Mouse (Mus musculus): Measurements from ENCODE around the gene Btg4. TPM values are rescaled to one million over a fixed set of nuclear protein-coding genes. Genes with fewer than 3 reads are reported as not detected.

The Btg4 gene
- total RNA-seq, 2 experiments from 2014 or later, result not detected

DNA sequence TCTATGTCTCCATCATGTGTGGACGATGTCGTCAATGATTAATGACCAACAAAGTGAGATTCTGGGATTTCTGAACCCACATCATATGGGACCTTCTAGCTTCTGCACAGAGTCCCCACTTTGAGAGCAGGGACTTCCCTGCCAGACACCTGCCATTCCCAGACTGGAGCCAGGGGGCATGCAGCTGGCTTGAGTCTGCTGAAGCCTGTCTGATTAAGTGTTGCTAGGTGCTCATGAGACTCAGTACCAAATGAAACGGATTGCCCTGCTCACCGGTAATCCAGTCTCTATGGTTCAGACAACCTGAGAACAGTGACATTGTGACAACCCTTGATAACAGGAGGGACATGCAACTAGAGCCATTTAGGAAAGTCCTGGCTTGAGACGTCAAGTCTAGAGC lies 103.3 kb downstream of the Btg4 start:
- no peak for DNase-seq (ENCODE audit: low spot score in 2 of 2)

DNA sequence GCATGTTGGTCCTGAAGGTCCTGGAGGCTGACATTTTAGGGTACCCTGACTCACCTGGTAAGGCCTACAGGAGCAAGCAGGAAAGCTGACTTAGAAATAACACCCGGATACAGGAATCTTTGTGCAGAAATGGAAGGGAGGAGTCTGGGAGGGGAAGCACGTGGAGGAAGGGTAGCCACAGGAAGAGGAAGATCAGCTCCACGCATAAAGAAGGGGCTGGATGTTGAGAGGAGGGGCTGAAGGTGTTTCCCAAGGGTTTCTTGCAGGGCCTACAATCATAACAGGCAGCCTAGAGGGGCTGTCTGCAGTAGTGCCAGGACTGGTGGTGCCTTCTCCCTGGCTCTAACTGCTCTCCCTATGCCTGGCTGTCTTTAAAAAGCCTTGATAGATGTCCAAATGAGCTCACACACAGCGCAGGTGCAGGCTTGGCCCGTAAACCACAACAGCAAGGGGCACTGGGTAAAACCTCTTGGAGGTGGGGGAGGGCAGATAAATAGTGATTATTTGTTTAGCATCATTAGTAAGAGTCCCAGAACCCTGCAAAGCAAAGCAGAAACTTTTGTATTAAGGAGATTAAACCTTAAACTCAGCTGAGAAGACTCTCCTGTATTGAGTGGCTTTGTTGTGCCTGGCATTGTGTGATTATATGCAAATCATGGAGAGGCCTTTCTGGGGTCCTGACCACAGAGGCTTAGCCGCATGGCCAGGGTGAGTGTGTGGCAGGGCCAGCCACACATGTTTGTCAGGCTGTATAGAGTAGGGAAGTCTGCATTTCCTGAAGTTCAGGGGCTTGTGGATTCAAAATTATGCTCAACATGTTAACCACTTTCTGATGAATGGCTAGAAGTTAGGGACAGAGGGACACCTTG lies 104.8 kb downstream of the Btg4 start, which contains the start of gene Gm32742:
Gene Gm32742 (minus strand): TSS at position 206 of the 869 bp plus-strand sequence.
- DNase-seq (ENCODE audit: low spot score in 2 of 2), result no peak

DNA sequence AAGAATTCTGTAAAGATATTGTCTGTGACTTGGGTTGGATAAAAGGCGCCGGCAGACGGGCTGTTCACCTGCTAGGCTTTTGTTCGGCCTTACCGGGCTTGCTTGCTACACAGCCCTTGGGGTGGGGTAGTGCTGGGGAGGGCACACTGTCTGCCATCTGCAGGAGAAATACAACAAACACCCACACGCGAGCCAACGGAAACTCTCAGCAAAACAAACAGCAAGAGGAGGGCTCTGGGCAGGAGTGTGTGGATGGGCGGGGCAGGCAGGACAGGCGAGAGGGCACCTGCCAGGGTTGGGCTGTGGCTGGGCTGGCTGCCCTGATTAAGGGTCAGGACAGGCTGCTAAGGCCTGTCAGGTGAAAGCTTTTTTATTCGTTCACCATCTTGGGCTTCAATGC lies 107.3 kb downstream of the Btg4 start:
- DNase-seq (ENCODE audit: low spot score in 2 of 2), result no peak

DNA sequence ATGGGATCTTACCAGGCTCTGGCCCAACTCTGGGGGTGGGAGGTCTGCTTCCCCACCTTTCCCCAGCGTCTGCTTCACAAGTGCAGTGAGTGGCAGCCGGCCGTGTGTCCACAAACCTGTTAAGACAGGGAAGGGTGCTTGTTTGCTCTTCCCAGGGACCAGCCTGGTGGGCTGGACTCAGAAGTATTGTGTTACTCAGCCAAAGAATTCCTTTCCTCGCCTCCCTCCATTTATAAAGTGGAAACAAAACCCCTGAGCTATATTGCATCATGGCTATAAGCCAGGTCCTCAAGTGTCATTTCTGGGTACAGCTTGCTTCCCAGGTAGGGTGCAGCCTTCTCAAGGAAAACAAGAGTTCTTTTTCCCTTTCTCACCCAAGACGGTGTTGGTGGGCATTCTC lies 108.0 kb downstream of the Btg4 start:
- no peak for DNase-seq (ENCODE audit: low spot score in 2 of 2)

GRCm38 (mm10) chr9:51169133-51169532 lies 108.4 kb downstream of the Btg4 start:
- no peak for DNase-seq (ENCODE audit: low spot score in 2 of 2)

Small RNA genes lying within 50 kb of the gene (microRNA-seq; reads per million reads assigned to microRNA genes)
- 7.6 to 8.2 reads per million in 2 experiments for gene Mir34b
- 133 to 178 reads per million in 2 experiments for gene Mir34c

Other genes with a start within 250 kb of the Btg4 start
- 10 to 100 TPM; 19.8 to 27.7 TPM for gene Ppp2r1b, start 215.6 kb upstream of the Btg4 start, total RNA-seq (2021)
- gene Sik2, start 51.8 kb upstream of the Btg4 start, total RNA-seq (2021), result 10 to 100 TPM; 57.7 to 86.6 TPM
- 1 to 10 TPM; 5.4 to 6.3 TPM for gene Layn, start 16.2 kb downstream of the Btg4 start, total RNA-seq (2021)
- not detected for gene 4833427G06Rik, start 41.2 kb downstream of the Btg4 start, total RNA-seq (2021)
- gene Gm32742, start 104.6 kb downstream of the Btg4 start, total RNA-seq (2021), result not detected
- not detected for gene Pou2af1, start 152.8 kb downstream of the Btg4 start, total RNA-seq (2021)
- 1 to 10 TPM in 1 of 2 experiments, under 1 TPM in 1; 0.86 to 1.5 TPM for gene Colca2, start 217.7 kb downstream of the Btg4 start, total RNA-seq (2021)